Mouse (Mus musculus) left cerebral cortex, postnatal 25 days (tissue): Measurements from ENCODE around the gene Stambpl1. TPM values are rescaled to one million over a fixed set of nuclear protein-coding genes. Genes with fewer than 3 reads are reported as not detected.
"Not testable (repeated sequence)": the region's sequence is repeated elsewhere in the genome, so short reads cannot be mapped to it uniquely, and the experiment has no call there.

Experiments used
- DNase-seq, 2 experiments: peaks; one replicate each; pipeline ENCODE4 v3.0.0; 2022; ENCODE audit warnings: low spot score in 2 of 2, mixed read lengths in 1 of 2
- intact Hi-C: fragments of 180-260 bp; cut with DNase I; formaldehyde crosslinking; loops from one replicate; pipeline ENCODE4 v1.15.1; 2025
- total RNA-seq, 2 experiments: library from RNA; stranded (reverse); gene quantifications; 2 replicates each; pipeline ENCODE4 v1.2.3; 2021

Gene Stambpl1
- total RNA-seq, 2 experiments from 2014 or later, result 15.2 to 19.7 TPM

GRCm38 (mm10) chr19:34194132-34194745 lies 2.2 kb downstream of the Stambpl1 start:
- no peak for DNase-seq
- intact Hi-C loops, result loop anchor here (5.0 kb wide), 1 partner anchor 38 kb away; no protein-coding TSS in a partner anchor

GRCm38 (mm10) chr19:34195031-34195430 lies 3.0 kb downstream of the Stambpl1 start:
- intact Hi-C loops, result no loop called here
- no peak for DNase-seq

- DNase-seq, result no peak
- intact Hi-C loops, result no loop called here
Measured at GRCm38 (mm10) chr19:34198066-34198465, 6.0 kb downstream of the Stambpl1 start.

- DNase-seq, result no peak
- intact Hi-C loops, result no loop called here
Measured at GRCm38 (mm10) chr19:34198901-34199300, 6.9 kb downstream of the Stambpl1 start.

GRCm38 (mm10) chr19:34199488-34199887 lies 7.5 kb downstream of the Stambpl1 start:
- no peak for DNase-seq
- intact Hi-C loops, result no loop called here

- no peak for DNase-seq
- intact Hi-C loops, result no loop called here
Measured at GRCm38 (mm10) chr19:34202668-34203067, 10.6 kb downstream of the Stambpl1 start.

GRCm38 (mm10) chr19:34206128-34206527 lies 14.1 kb downstream of the Stambpl1 start:
- intact Hi-C loops, DNase-seq: not testable (repeated sequence)

- peak in 1 of 2 experiments; percentile 61 for DNase-seq
- intact Hi-C loops, result no loop called here
Measured at GRCm38 (mm10) chr19:34206760-34207440, 14.9 kb downstream of the Stambpl1 start.

- intact Hi-C loops, result no loop called here
- no peak for DNase-seq
Measured at GRCm38 (mm10) chr19:34209031-34209430, 17.0 kb downstream of the Stambpl1 start.

- no peak for DNase-seq
- intact Hi-C loops, result no loop called here
Measured at GRCm38 (mm10) chr19:34209930-34210581, 18.0 kb downstream of the Stambpl1 start.

GRCm38 (mm10) chr19:34210841-34211240 lies 18.8 kb downstream of the Stambpl1 start:
- DNase-seq, result no peak
- intact Hi-C loops, result no loop called here

- no peak for DNase-seq
- intact Hi-C loops, result no loop called here
Measured at GRCm38 (mm10) chr19:34212489-34213250, 20.6 kb downstream of the Stambpl1 start.

- intact Hi-C loops, result no loop called here
- DNase-seq, result no peak
Measured at GRCm38 (mm10) chr19:34213251-34213645, 21.2 kb downstream of the Stambpl1 start.

- DNase-seq, result no peak
- intact Hi-C loops, result no loop called here
Measured at GRCm38 (mm10) chr19:34214136-34214535, 22.1 kb downstream of the Stambpl1 start.

- DNase-seq, result no peak
- intact Hi-C loops, result no loop called here
Measured at GRCm38 (mm10) chr19:34216956-34217355, 24.9 kb downstream of the Stambpl1 start.

- DNase-seq, result no peak
- intact Hi-C loops, result no loop called here
Measured at GRCm38 (mm10) chr19:34217761-34218160, 25.7 kb downstream of the Stambpl1 start.

- no peak for DNase-seq
- intact Hi-C loops, result no loop called here
Measured at GRCm38 (mm10) chr19:34219260-34219968, 27.4 kb downstream of the Stambpl1 start.

- intact Hi-C loops, result no loop called here
- no peak for DNase-seq
Measured at GRCm38 (mm10) chr19:34220732-34221380, 28.8 kb downstream of the Stambpl1 start.

GRCm38 (mm10) chr19:34222805-34223204 lies 30.8 kb downstream of the Stambpl1 start:
- no peak for DNase-seq
- intact Hi-C loops, result no loop called here
